Mouse (Mus musculus) urinary bladder, adult 18-20 months (tissue): ENCODE measurements around the gene Mybpc2.

ENCODE experiments used
- DNase-seq, 2 experiments: peaks; one replicate each; pipeline ENCODE4 v3.0.0; 2022; ENCODE audit warnings: low spot score in 2 of 2, mixed read lengths in 2 of 2

Gene Mybpc2

GRCm38 (mm10) chr7:44546274-44546673 is 21.8 kb upstream of the Mybpc2 start:
- DNase-seq = no peak

- no peak for DNase-seq
Measured at GRCm38 (mm10) chr7:44543071-44543470, 18.6 kb upstream of the Mybpc2 start.

DNA sequence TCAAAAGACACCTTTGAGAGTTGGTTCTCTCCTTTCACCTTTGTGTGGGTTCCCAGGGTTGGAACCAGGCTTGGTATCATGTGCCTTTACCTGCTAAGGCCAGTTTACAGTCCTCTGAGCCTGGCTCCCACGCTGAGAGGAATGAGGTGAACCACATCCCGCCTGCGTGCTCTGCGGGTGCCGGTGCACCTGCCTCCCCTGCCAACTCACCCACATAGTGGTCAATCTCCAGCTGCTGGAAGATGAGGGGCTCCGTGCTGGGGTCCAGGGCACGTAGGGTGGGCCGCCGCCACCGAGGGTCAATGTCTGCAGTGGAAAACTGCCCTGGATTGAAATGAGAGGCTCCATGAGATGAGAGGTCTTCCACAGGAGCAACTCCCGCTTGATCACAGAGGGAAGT is 18.1 kb upstream of the Mybpc2 start:
- DNase-seq = no peak

GRCm38 (mm10) chr7:44538756-44539624 is 14.5 kb upstream of the Mybpc2 start:
- DNase-seq = no peak

DNA sequence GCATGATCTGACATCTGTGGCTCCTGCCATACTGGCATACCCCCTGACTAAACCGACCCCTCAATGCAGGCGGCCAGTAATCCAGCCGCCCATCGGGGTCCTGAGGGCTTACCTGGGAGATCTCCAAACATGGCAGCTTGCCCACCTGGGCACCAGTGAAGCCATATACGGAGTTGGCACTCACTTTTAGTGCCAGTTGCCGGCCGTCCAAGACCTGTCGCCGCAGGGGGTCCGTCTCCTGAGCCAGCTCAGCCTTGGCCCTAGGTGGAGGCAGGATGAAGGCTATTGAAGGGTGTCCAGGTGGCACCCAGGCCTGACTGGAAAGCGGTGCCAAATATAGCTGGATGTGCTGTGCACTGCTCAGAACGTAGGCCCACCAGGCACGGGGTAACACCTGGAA is 13.0 kb upstream of the Mybpc2 start:
- no peak for DNase-seq

GRCm38 (mm10) chr7:44537009-44537408 is 12.6 kb upstream of the Mybpc2 start:
- DNase-seq = no peak

DNA sequence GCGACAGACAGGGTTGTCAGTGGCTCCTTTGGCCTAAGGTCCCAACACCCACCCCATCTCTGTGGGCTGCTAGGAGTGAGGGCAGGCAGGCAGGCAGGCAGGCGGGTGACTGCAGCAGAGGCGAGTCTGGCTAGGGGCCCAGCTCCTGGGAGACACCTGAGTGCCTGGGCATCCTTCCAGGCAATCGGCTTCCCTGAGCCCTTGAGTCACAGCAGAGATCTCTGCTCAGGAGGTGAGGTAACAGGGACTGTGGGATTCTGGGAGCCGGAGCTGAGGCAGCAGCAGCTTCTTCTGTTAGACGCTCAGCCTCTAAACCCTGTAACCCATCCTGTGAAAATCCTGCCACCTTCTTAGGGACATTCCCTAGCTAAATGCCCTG is 12.1 kb upstream of the Mybpc2 start:
- no peak for DNase-seq

GRCm38 (mm10) chr7:44535657-44536589 is 11.5 kb upstream of the Mybpc2 start:
- no peak for DNase-seq

GRCm38 (mm10) chr7:44534656-44535441 is 10.4 kb upstream of the Mybpc2 start:
- DNase-seq = no peak

- DNase-seq = no peak
Measured at GRCm38 (mm10) chr7:44534242-44534641, 9.8 kb upstream of the Mybpc2 start.

- DNase-seq = no peak
Measured at GRCm38 (mm10) chr7:44533746-44534045, 9.2 kb upstream of the Mybpc2 start.

DNA sequence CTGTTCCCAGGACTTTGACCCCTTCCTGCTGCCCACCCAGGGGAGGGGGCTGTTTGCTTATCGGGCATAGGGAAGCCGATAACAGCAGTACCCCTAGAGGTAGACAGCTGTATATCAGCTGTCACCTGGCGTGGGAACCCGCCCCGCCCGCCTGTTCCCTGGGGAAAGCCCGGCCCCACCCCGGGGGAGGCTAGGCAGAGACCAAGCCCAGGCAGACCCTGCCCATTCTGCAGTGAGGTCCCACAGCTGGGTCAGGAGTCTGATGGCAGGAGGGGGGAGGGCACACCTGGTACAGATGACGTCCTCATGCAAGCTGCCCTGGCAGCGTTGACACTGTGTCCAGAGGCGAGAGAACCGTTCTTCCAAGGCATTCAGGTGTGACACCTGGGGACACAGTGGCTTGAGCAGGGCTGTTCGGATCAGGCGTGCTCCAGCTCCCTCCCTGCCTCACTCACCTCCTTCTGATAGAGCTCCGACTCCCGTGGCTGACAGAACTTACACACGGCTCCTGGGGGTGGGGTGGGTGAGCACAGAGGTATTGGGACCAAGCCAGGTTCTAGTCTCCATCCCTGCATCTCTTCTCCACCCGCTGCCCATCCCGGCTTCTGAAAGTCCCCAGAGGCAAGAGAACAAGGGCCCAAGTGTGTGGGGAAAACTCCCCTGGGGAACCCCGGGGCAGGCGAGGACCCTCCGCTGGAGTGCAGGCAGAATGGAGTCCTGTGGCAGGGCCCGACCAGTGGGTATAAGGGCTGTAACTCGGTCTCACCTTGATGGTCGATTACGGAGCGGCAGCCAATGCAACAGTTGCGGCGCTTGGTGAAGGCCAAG is 8.7 kb upstream of the Mybpc2 start:
- no peak for DNase-seq

DNA sequence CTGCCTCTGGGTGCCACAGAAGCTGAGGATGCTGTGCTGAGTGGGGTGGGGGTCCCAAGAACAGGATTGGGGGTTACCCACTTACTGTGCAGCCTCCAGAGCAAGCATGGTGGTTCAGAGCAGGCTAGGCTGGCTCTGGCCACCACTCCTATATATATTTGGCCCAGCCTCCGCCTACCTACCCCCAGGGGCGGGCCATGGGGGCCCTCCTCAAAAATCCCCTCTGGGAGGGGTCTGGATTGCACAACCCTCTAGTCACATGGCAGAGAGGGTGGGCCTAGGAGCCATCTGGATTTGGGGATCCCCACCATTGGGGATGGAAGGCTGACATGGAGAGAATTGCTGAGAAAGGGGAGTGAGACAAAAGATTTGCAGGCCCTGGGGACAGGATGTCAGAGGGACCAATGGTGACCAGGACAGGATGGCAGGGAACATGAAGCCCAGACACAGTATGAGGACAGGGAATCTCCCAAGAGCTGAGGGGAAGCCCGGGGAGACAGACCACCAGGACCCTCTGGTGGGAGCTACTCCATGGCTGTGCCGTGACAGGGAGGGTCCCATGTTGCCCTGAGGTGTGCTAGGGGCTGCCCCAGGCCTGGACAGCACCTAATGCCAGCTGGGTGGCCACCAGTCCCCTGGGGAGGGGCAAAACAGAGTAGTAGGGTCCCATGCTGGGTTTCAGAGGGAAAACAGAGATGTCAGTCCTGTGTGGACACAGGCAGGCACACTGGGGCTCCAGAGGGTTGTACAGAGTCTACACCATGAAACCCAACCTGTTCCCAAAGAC is 7.7 kb upstream of the Mybpc2 start, which contains the start of gene Spib:
Gene Spib, minus strand, starts transcription at position 126 of the 787 bp plus-strand sequence.
- no peak for DNase-seq

- DNase-seq = no peak
Measured at GRCm38 (mm10) chr7:44531207-44531606, 6.8 kb upstream of the Mybpc2 start.

DNA sequence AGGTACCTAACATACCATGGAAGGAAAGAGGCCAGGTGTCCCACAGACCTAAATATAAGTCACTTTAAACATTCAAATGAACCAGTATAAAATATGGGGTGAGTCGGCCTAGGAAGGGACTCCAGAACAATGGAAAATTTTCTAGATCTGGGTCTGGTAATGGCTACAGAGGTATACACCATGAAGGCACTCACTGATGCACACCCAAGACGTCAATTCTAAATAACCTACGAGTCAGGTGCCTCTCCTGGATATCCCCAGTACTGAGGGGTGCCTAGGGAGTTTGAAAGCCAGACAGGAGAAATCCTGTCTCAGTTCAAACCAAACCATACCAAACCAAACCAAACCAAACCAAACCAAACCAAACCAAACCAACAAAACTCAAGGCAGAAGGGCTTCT is 6.1 kb upstream of the Mybpc2 start:
- no peak for DNase-seq

DNA sequence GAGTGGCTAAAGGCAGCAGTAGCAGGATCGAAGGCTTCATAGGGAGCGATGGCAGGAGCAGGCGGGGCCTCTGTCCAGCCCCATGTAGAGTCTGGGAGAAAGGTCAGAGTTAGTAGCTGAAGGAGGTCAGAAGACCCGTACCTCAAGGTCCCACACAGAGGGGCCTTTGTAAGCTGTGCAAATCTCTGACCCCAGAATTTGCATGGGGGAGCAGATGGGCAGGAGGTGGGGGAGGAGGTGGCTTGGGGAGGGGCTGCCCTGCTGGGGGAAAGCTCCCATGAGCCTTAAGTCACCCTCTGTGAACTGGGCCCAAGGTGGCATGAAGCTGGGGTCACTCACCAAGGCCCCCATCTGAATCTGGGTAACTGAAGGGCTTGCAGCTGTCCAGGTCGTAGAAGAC is 5.1 kb upstream of the Mybpc2 start:
- DNase-seq = no peak

DNA sequence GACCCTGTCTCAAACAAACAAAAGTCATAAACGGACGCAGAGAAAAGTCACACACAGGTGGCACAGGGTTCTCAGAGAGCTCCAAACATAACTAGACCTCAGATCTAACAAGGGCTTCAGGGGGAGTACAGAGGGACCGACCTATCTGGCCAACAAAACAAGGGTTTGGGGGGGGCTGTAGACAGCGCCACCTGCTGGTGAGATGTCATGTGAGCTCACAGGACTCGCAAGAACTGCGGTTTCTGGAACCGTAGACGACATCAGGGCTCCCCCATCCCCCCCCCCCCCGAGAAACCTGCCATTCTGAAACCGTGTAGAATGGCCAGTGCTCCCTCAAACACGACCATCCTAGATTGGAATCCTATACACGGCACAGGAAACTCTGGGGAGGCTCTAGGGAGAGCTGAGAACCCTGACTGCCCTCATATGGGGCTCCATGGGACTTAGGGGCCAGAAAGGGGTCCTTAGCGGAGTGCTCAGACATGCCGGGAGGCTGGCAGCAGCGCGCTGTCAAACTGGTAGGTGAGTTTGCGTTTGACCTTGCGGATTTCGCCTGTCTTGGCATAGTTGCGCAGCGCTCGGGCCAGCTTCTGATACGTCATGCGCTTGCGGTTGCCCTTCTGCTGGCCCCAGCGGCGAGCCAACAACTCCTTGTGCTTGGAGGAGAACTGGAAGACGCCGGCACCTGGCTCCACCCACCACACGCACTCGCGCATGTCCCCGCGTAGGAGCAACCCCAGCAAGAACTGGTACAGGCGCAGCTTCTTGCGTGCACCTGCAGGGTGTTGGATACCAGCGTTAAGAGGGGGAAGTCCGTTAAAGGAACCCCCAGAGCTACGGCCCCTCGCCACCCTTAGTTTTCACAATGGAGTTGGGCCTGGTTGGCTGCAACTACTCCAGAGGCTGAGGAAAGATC is 3.3 kb upstream of the Mybpc2 start:
- DNase-seq = peak; percentile 54 to 63

DNA sequence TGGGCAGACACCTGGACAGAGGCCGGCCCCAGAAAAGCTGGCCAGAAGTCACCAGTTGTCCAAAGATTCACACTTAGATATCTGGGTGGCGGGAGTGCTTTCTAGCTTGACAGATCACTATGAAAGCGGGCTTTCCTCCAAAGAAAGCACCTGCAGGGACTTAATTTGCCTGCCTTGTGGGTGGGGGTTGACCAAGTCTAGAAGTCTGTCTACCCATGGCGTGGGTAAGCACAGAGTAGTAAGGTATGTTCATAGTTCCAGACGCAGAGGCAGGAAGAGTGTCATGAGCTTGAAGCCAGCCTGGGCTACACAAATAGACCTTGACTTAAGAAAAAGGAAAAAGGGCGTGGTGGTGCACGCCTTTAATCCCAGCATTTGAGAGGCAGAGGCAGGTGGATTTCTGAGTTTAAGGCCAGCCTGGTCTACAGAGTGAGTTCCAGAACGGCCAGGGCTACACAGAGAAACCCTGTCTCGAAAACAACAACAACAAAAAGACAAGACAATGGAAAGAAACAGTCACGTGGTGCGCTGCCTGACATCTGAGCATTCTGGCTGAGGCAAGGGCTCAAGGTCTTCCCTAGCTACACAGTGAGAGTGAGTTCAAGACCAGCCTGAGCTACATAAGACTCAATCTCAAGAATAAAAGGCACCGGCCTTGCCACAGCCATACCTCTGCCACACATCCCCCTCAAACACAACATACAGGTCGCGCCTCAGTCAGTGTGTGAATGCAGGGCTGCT is 2.1 kb upstream of the Mybpc2 start:
- no peak for DNase-seq
